Mouse (Mus musculus) testis, postnatal 10 days (tissue): ENCODE measurements around the gene Dqx1.

Experiments
- DNase-seq: peaks from one replicate; pipeline ENCODE4 v3.0.0; 2021; ENCODE audit warnings: low spot score

The Dqx1 gene

DNA sequence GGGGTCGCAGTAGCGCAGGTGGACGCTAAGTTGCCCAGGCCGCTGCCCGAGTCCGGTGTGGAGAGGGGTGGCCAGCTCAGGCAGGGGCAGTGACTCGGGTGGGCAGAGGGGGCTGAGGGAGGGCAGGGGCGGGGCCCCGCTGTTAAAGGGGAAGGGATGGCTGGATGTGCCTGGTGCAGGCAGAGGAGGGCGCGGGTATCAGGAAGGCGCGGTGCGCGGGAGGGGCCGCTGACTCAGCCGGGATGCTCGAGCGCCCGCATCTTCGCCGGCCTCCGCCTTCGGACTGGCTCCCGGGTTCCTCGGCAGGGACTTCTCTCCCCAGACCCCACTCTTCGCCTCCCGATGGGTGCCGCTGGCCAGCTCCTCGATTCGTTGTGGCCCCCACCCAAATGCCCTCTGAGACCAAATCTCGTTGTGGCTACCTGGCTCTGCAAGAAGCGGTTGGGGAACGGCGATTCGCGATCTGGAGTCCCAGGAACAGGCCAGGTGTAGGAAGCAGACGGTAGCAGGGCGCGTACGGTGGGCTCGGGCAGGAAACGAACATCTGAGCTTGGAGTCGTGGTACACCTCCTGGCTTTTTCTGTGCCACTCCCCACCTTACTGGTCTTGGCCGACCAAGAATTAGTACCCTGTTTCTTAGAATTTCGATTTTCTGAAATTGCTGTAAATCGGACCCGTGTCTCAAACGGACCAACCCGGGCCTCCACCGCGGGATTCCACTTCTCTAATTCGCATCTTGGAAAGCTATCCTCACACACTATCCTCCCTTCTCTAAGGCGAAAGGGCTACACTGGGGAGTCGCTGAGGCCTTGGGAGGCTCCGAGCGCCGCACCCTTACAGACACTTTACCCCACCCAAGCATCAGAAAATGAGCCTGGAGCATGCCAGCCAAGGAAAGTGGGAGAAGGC lies 12.9 kb downstream of the Dqx1 start:
- no peak for DNase-seq

DNA sequence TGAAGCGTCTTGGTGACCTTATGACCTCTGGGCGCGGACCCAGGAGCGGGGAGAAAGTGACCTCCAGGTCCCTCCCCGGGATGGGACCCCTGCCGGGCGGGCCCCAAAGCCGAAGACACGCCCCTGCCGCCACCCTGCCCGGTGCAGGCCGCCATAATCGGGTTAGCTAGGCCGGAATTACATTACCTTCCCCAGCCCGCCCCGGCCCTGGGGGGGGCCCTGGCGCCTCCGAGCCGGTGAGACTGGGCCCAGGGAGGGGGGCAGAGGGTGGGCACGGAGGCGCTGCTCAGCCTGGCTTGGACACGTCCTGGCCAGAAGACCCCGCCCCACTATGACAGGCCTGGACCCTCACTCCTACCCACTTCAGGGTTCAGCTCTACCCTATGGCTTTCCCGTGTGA lies 13.6 kb downstream of the Dqx1 start:
- peak; percentile 69 for DNase-seq

GRCm38 (mm10) chr6:83074979-83075378 lies 17.3 kb downstream of the Dqx1 start:
- no peak for DNase-seq

- peak; percentile 64 for DNase-seq
Observed at GRCm38 (mm10) chr6:83077630-83078323, 20.1 kb downstream of the Dqx1 start, which contains the start of gene Pcgf1. Pcgf1 (plus strand) TSS chr6:83077869.

DNA sequence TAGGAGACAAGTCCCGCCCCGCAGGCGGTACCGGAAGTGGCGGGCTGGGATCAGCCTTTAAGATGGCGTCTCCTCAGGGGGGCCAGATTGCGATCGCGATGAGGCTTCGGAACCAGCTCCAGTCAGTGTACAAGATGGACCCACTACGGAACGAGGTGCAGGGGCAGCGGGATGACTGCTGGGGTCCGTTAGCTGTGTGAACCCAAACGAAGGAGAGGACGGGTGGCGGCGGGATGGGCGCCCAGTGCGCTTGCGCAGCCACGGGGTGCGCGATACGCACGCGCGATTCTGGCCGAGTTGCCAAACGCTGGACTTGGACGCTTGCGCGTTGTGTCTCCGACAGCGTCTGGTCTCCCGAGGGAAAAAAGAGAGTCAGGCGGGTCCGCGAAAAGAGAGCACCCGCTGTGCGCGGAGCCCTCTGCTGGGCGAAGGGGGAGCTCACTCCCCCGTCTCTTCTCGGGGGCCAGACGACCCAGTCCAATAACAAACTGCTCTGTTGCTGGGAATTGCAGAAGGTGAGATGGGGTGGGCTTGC lies 20.7 kb downstream of the Dqx1 start:
- peak; percentile 100 for DNase-seq

- no peak for DNase-seq
Observed at GRCm38 (mm10) chr6:83080210-83080609, 22.6 kb downstream of the Dqx1 start.

DNA sequence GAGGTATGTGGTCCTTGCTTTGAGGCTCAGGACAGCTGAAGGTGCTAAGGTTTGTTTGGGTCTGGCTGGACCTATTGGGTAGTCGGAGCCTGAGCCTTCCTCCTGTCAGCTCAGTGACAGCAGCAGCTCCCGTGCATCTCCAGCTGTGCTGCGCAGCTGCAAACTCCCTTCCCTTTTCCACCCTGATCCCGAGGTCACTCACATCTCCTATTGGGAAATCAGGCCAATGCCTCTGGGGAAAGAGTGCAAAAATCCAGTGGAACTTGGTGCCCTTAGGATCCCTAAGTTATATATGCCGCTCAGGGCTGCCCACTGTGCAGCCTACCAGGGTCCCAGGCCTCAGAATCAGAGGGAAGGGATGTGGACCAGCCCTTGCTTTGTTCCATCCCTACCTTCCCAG lies 25.9 kb downstream of the Dqx1 start:
- DNase-seq, result no peak

- DNase-seq, result no peak
Observed at GRCm38 (mm10) chr6:83084477-83084876, 26.8 kb downstream of the Dqx1 start.

- peak; percentile 57 for DNase-seq
Observed at GRCm38 (mm10) chr6:83086121-83087035, 28.7 kb downstream of the Dqx1 start, which contains the start of gene Lbx2. Lbx2 (plus strand) TSS chr6:83086367.

GRCm38 (mm10) chr6:83087205-83087925 lies 29.7 kb downstream of the Dqx1 start:
- DNase-seq, result peak; percentile 63

- no peak for DNase-seq
Observed at GRCm38 (mm10) chr6:83087926-83088260, 30.2 kb downstream of the Dqx1 start.

- DNase-seq, result no peak
Observed at GRCm38 (mm10) chr6:83092416-83093127, 34.9 kb downstream of the Dqx1 start.

DNA sequence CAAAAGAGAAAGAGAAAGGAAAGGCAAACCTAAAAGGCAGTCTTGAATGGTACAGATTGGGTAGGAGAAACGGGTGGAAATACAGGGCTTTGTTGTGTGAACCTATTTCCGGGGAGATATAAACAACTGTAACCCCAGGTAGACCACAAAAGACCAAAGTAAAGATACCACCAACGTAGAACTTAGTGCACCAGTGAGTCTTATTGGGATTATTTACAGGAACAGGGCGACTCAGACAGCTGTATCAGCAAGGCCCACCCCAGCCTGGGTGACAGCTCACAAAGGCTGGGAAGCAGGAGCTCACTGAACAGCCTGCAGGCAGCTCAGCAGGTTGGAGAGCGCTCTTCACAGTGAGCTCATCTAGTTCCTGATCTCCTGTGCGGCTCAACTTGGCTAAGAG lies 38.3 kb downstream of the Dqx1 start:
- no peak for DNase-seq

DNA sequence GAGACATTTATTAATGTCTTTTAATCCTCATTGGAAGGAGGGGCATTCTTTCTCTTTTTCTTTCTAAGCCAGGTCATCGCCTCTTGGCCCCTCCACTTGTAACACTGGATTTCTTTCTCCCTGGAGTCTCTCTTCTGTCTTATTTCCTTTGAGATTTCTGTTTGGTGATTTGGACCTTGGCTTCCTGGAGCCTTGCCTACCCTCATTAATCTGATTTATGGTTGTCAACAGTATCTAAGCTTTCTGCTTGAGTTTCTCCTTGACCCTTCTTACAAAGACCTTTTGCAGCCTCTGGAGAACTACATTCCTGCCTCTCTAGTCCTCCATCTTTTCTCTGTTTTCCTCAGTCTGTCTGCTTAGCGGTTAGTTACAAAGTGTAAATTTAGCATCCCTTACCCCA lies 40.8 kb downstream of the Dqx1 start:
- DNase-seq, result no peak

DNA sequence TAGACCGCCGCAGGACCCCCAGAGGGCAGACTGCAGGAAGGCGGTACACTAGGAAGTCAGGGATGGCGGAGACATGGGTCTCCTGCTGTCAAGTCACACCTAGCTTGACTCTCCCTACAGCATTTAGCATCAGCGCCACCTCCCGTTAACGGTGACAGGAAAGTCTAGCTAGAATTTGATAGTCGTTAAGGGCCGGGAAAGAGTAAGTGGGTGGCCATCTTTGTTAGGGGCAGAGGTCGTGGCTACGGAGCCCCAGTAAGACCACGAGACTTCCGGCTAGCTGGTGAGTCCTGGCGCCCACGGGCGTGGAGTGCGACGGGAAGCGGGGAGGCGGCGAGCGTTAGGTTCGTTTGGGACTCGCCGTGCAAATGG lies 43.7 kb downstream of the Dqx1 start, which contains the start of the genes Ccdc142 and Gm42688:
Gene Ccdc142, plus strand, starts transcription at position 286 of the 372 bp plus-strand sequence.
Gene Gm42688, plus strand, starts transcription at position 302 of the 372 bp plus-strand sequence.
- DNase-seq, result peak; percentile 90

DNA sequence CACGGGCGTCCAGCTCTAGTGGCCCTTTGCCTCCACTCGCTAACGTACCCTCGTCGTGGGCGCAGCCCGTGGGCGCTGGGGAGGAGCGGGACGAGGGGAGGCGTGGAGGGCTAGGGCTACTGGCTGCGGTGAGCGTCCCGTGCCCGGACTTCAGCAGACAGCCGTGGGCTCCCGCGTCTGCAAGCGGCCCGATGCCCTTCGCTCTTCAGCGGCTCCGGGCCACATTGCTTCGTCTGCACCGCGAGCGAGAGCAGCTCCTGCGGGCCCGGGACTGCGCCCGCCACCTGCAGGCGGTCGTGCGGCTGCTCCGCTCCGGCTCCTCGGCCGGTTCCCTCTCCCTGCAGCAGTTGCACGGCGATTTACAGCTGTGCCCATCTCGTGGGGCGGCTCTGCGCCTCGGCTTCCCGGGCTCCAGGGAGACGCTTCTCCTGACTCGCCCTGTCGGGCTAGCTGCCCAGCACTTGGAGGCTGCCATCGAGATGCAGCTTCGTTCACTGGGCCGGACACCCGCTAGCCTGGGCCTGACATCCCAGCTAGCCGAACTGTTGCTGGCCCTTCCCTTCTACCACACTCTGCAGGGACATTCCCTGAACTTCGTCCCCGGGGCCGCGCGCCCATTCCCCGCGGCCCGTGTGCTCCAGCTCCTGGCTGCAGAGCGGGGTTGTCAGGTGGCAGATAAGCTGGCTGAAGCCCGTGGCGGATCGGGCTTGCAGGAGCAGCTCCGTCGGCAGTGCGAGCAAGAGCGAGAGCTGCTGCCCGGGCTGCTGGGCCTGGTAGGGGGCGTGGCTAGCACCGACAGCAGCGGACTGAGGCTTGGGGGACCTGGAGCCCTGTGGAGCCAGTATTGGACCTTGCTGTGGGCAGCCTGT lies 44.3 kb downstream of the Dqx1 start:
- peak; percentile 80 for DNase-seq

- DNase-seq, result no peak
Observed at GRCm38 (mm10) chr6:83103130-83103650, 45.5 kb downstream of the Dqx1 start.

DNA sequence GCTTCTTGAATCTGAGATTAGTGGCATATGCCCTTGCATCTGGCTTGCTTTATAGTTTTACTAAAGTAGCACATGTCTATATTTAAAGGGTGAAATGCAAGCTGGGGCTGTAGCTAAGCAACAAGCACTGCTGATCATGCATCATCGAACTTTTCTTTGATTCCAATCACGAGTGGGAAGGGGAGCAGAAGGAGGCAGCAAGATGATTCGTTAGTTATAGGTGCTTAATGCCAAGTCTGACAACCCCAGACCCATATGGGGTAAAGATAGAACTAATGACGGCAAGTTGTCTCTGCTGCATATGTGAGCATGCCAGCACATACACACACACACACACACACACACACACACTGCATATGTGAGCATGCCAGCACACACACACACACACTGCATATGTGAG lies 46.5 kb downstream of the Dqx1 start:
- DNase-seq, result no peak
